Mouse (Mus musculus) forebrain, embryonic 14.5 days (tissue): ENCODE results near the gene Gm17606. TPM values are rescaled to one million over a fixed set of nuclear protein-coding genes. Genes with fewer than 3 reads are reported as not detected.
A peak's percentile ranks its signal among the peaks of the same experiment; 100 is the strongest.

Experiments
- ATAC-seq: fragments of 200-750 bp; cut with Nextera tagmentation; 2 replicates; pipeline ENCODE4 v1.8.0; 2017; ENCODE audit warnings: mild to moderate bottlenecking, moderate library complexity
- DNase-seq: peaks from one replicate; pipeline ENCODE4 v3.0.0-alpha.2; 2015; ENCODE audit warnings: low spot score
- H3K27ac ChIP-seq: fragments of 300-500 bp; sonication (generic); 2 replicates; pipeline ENCODE4 v1.5.1; 2014; ENCODE audit warnings: low read depth, mild to moderate bottlenecking, control low read depth, low read length, moderate library complexity
- H3K27me3 ChIP-seq: fragments of 300-500 bp; sonication (generic); replicated peaks from 2 replicates; pipeline ENCODE4 v1.6.1; 2014; ENCODE audit warnings: low read length, control low read depth, mixed read lengths; ENCODE audit not compliant: control insufficient read depth, insufficient read depth
- H3K36me3 ChIP-seq: fragments of 300-500 bp; sonication (generic); 2 replicates; pipeline ENCODE4 v1.6.1; 2014; ENCODE audit warnings: low read length, control low read depth; ENCODE audit not compliant: control insufficient read depth, insufficient read depth
- H3K4me1 ChIP-seq: fragments of 300-500 bp; sonication (generic); 2 replicates; pipeline ENCODE4 v1.6.1; 2014; ENCODE audit warnings: antibody characterized with exemption, low read length, control low read depth; ENCODE audit not compliant: control insufficient read depth, insufficient read depth
- H3K4me2 ChIP-seq: fragments of 300-500 bp; sonication (generic); 2 replicates; pipeline ENCODE4 v1.6.1; 2014; ENCODE audit warnings: mild to moderate bottlenecking, control low read depth, low read length
- H3K4me3 ChIP-seq: fragments of 300-500 bp; sonication (generic); 2 replicates; pipeline ENCODE4 v1.5.1; 2014; ENCODE audit warnings: low read depth, low read length, control low read depth
- H3K9ac ChIP-seq: fragments of 300-500 bp; sonication (generic); 2 replicates; pipeline ENCODE4 v1.6.1; 2014; ENCODE audit warnings: mild to moderate bottlenecking, low read length, control low read depth, moderate library complexity
- H3K9me3 ChIP-seq: fragments of 300-500 bp; sonication (generic); replicated peaks from 2 replicates; pipeline ENCODE4 v1.6.1; 2016; ENCODE audit warnings: low read length, control low read depth, mixed read lengths; ENCODE audit not compliant: control insufficient read depth
- WGBS: fragments of 180-500 bp; shearing (Covaris S2); extraction: QIAGEN DNeasy Blood & Tissue Kit; methylation state at CpG from one replicate; pipeline ENCODE4 v1.1.7; 2014; 5-methylcytosine and 5-hydroxymethylcytosine counted together
- polyA plus RNA-seq: library from polyadenylated mRNA; unstranded; fragments of >200 nt; fragmentation: Nextera tagmentation; extraction: Ambion mirVana; gene quantifications from 2 replicates; pipeline ENCODE4 v1.2.1, GENCODE M21; 2014

Gm17606 gene
- polyA plus RNA-seq, 1 experiment from 2014 or later = not detected

DNA sequence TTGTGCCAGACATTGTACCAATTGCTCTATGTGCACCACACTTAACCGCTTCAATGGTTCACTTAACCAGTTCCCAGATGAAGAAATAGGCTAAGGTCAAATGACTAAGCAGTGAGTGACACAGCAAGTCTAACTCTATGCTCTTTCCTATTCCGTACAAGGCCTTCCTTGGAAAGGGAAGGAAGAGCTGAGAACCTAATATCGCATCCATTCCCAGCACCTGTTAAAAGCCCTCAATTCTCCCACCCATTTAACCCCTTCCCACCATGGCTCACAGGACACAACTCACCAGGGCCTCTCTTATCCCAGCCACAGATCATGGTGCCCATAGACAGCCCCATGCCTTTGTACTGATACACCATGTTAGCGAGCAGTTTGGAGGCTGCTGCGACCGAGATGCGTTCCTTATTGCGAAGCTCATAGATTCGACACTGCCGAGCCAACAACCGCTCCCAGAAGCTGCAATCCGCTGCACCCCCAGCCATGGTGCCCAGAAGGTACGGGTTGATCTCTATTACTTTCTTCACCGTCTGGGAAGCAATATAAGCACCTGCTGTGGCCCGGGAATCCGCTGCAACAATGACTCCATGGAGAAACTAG, 24.4 kb upstream of the Gm17606 start:
- WGBS = 92% methylated on average over 16 of the region's 16 CpGs
- no peak for ATAC-seq
- H3K4me2 ChIP-seq = peak overlapping the region; percentile 75; the same call in 1 of the 2 replicates
- no peak overlapping the region for H3K4me3 ChIP-seq
- no peak overlapping the region for H3K9ac ChIP-seq
- H3K36me3 ChIP-seq = peaks cover 38% of the 10 kb centered on the region
- no peak for DNase-seq
- H3K4me1 ChIP-seq = peaks cover 5% of the 10 kb centered on the region; the same call in 1 of the 2 replicates
- H3K27ac ChIP-seq = no peak overlapping the region
- H3K27me3 ChIP-seq = no peaks in the 10 kb centered on the region
- no peaks in the 10 kb centered on the region for H3K9me3 ChIP-seq

DNA sequence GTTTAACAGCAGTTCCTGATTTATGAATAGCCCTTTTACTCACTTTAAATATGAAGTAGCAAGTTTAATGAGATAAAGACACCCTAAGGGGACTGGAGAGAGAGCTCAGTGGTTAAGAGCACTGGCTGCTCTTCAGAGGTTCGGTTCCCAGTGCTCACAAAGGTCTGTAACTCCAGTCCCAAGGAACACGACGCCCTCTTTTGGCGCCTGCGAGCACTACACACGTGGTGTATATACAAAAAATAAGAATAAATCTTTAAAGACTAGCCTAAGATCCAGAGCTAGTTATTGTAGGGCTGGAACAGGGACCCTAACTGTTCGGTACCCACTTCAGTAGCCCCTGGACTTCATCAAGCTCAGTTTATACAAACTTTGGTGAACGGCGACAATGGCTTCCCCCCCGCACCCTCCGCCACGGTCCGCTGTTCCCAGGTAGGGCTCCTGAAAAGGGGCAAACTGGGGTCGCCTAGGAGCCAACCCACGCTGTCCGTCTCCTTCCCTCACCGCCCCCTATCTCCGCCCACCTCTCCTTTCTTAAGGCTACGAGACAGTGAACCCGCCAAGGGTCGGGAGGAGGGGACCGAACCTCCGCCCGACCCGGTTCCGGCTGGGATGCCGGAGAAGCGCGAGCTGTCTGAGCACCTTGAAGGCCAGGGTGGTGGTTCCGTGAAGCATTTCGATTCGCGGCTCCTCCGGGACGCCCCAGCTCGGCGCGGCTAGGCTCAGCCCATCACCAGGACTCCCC, 23.4 kb upstream of the Gm17606 start:
- peak overlapping the region; percentile 90 for H3K4me3 ChIP-seq
- peaks cover 31% of the 10 kb centered on the region for H3K36me3 ChIP-seq
- peaks cover 5% of the 10 kb centered on the region; the same call in 1 of the 2 replicates for H3K4me1 ChIP-seq
- no peaks in the 10 kb centered on the region for H3K9me3 ChIP-seq
- no peaks in the 10 kb centered on the region for H3K27me3 ChIP-seq
- peak overlapping the region; percentile 75 for H3K4me2 ChIP-seq
- peak overlapping the region; percentile 89 for H3K9ac ChIP-seq
- ATAC-seq (peak; percentile 55), DNase-seq (no peak)
- 2% methylated on average over 31 of the region's 38 CpGs for WGBS
- H3K27ac ChIP-seq = peak overlapping the region; percentile 60

DNA sequence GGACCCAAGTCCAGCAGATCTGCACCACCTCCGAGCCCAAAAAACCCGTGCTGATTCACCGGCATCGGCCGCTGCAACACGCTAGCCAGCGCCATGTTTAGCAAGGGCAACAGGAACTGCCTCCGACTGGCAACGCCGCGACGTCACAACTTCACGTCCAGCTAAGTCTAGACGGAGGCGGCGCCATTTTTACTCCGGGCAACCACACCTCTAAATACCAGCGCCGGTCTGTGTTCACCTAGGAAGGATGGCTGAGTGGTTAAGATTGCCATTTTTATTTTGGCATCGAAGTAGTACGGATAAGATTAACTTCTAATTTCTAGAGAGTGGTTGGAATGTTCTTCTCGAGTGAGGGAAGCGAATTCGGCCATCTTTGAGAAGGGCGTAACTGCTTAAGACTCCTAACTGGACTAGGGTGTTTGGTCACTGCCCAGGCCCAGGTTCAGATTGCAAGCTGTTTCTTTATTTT, 22.8 kb upstream of the Gm17606 start, which contains the start of gene Psmb5:
Psmb5 (minus strand) TSS at position 126 of the 469 bp plus-strand sequence.
- WGBS = under 1% methylated on average over 25 of the region's 25 CpGs
- H3K27me3 ChIP-seq = no peaks in the 10 kb centered on the region
- H3K36me3 ChIP-seq = peaks cover 25% of the 10 kb centered on the region
- DNase-seq (peak; percentile 96), ATAC-seq (peak; percentile 94)
- peak within 1 kb of the TSS; percentile 89 for H3K9ac ChIP-seq
- H3K4me2 ChIP-seq = peak within 1 kb of the TSS; percentile 75
- H3K9me3 ChIP-seq = no peaks in the 10 kb centered on the region
- peak within 1 kb of the TSS; percentile 90 for H3K4me3 ChIP-seq
- H3K4me1 ChIP-seq = peaks cover 5% of the 10 kb centered on the region; the same call in 1 of the 2 replicates
- H3K27ac ChIP-seq = peak within 1 kb of the TSS; percentile 60

DNA sequence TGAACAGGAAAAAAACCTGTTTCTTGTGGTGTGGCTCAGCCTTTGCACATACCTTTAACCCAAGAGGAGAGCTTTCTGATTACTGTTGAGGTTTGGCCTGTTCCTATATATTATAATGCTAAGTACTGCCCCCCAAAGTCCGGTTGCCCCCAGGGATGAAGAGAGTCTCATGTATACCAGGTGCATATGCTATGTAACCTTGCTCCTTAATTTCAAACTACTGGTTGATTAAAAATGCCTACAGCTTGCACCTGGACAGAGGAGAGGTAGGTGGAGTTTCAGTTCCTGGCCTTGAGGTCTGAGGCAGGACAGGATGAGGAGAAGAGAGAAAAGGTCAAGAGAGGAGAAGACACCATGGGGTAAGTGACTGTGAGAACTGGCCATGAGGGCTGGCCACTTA, 19.6 kb upstream of the Gm17606 start, which contains the start of gene Psmb11:
Psmb11 (plus strand) TSS at position 301 of the 400 bp plus-strand sequence.
- peaks cover 5% of the 10 kb centered on the region; the same call in 1 of the 2 replicates for H3K4me1 ChIP-seq
- WGBS = 98% methylated on average over 1 of the region's 1 CpGs

DNA sequence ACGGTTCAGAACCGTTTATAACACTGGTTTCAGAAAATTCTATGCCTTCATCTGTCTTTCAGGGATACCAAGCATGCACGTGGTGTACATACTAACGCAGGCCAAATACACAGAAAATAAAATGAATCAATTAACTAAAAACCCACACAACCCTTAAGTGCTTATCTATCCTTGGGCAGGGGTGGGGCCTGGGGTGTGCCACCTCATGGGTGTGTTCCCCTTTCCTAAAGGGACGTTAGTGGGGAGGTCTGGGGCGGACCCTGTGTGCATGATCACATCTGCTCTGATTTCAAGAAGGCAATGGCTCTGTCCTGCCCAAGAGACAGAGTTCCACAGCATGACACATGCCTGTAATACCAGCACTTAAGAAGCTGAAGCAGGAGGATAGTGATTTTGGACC, 17.4 kb upstream of the Gm17606 start:
- DNase-seq (no peak), ATAC-seq (no peak)
- Histone ChIP-seq H3K4me2 (no peak overlapping the region), H3K4me3 (no peak overlapping the region), H3K9me3 (no peaks in the 10 kb centered on the region), H3K27me3 (no peaks in the 10 kb centered on the region), H3K27ac (no peak overlapping the region), H3K9ac (no peak overlapping the region), H3K4me1 (no peaks in the 10 kb centered on the region), H3K36me3 (no peaks in the 10 kb centered on the region)
- WGBS = 87% methylated on average over 6 of the region's 6 CpGs

More for the DNA sequence above, 19.6 kb upstream of the Gm17606 start, which contains the start of gene Psmb11:
- H3K9ac ChIP-seq = no peak within 1 kb of the TSS
- no peak within 1 kb of the TSS for H3K4me3 ChIP-seq
- no peaks in the 10 kb centered on the region for H3K9me3 ChIP-seq
- DNase-seq (no peak), ATAC-seq (no peak)
- H3K27ac ChIP-seq = no peak within 1 kb of the TSS
- no peak within 1 kb of the TSS for H3K4me2 ChIP-seq
- no peaks in the 10 kb centered on the region for H3K27me3 ChIP-seq
- H3K36me3 ChIP-seq = 0 out of 2 replicates have a peak, but pooled peaks cover 3% of the 10 kb centered on the region

DNA sequence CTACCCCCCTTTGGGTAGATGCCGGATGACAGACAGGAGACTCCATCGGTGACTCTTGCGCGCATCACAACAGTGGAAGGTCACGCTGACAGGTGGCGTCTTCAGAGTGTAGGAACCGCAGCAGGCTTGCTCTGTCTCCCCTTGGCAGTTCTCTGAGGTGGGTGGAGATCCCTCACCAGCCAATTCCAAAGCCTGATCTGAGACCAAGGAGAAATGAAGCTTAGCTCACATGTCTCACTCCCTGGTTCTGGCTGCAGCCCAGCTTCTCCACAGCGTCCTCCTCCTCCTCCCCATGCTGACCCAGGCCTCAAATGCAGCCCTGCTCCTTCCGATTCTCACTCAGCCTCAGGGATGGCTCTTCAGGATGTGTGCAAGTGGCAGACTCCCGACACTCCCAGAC, 15.8 kb upstream of the Gm17606 start:
- Histone ChIP-seq H3K27me3 (no peaks in the 10 kb centered on the region), H3K4me2 (no peak overlapping the region), H3K4me1 (no peaks in the 10 kb centered on the region), H3K27ac (no peak overlapping the region), H3K9ac (no peak overlapping the region), H3K4me3 (no peak overlapping the region), H3K36me3 (peaks cover under 1% of the 10 kb centered on the region; the same call in 1 of the 2 replicates), H3K9me3 (no peaks in the 10 kb centered on the region)
- no peak for DNase-seq
- ATAC-seq = no peak
- 79% methylated on average over 10 of the region's 10 CpGs for WGBS

DNA sequence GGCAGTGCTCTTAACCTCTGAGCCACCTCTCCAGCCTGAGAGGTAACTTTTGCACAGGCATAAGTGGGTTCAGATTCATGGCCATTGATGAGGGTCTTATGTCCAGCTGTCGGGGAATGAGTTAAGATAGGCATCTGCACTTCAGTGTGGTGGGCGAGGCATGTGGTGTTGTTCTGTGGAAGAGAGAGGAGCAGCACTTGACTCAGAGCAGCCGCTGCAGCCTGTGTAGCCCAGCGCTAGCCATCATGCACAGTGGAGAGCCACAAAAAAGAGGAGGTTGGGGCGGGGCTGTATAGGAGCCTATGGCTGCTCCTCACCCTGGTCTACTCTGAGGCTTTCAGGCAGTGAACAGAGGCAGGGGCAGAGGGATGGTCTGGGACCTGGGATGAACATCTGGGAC, 12.6 kb upstream of the Gm17606 start:
- DNase-seq (no peak), ATAC-seq (no peak)
- no peak overlapping the region for H3K9ac ChIP-seq
- H3K27ac ChIP-seq = no peak overlapping the region
- H3K4me1 ChIP-seq = no peaks in the 10 kb centered on the region
- H3K4me3 ChIP-seq = no peak overlapping the region
- peaks cover 30% of the 10 kb centered on the region for H3K36me3 ChIP-seq
- H3K9me3 ChIP-seq = no peaks in the 10 kb centered on the region
- 80% methylated on average over 5 of the region's 5 CpGs for WGBS
- no peaks in the 10 kb centered on the region for H3K27me3 ChIP-seq
- H3K4me2 ChIP-seq = no peak overlapping the region

DNA sequence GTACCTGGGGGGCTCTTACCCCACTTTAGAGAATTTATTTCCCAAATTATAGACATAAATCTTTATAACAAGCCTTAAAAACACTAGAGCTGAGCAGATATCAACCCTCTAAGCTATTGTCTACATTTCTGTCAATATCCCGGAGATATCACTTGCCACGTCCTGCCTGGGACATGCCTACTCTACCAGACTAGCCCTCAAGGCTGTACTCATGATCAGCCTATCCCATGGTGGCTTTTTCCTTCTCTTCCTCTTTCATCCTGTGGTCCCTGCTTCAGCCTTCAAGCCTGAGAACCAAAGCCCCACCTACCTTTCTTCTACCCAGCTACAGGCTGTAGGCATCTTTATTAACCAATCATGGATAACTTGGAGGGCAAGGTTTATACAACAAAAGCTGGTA, 11.0 kb upstream of the Gm17606 start:
- no peak for DNase-seq
- no peaks in the 10 kb centered on the region for H3K27me3 ChIP-seq
- H3K36me3 ChIP-seq = peaks cover 44% of the 10 kb centered on the region
- no peak overlapping the region for H3K4me3 ChIP-seq
- WGBS = 89% methylated on average over 2 of the region's 2 CpGs
- no peaks in the 10 kb centered on the region for H3K4me1 ChIP-seq
- H3K9me3 ChIP-seq = no peaks in the 10 kb centered on the region
- H3K4me2 ChIP-seq = no peak overlapping the region
- no peak for ATAC-seq
- no peak overlapping the region for H3K27ac ChIP-seq
- no peak overlapping the region for H3K9ac ChIP-seq
